Mouse (Mus musculus) liver, embryonic 11.5 days (tissue): ENCODE results near the gene Ubl4b. TPM values are rescaled to one million over a fixed set of nuclear protein-coding genes. Genes with fewer than 3 reads are reported as not detected.
A peak's percentile ranks its signal among the peaks of the same experiment; 100 is the strongest.

Experiments
- ATAC-seq: fragments of 200-750 bp; cut with Nextera tagmentation; replicated peaks from 2 replicates; pipeline ENCODE4 v1.8.0; 2017; ENCODE audit warnings: moderate number of reproducible peaks, mild to moderate bottlenecking, moderate TSS enrichment, moderate library complexity; ENCODE audit not compliant: low FRiP score
- DNase-seq: peaks from one replicate; pipeline ENCODE4 v3.0.0-alpha.2; 2017; ENCODE audit warnings: low spot score
- H3K27ac ChIP-seq: fragments of 300-500 bp; sonication (generic); 2 replicates; pipeline ENCODE4 v1.5.1; 2014; ENCODE audit warnings: mild to moderate bottlenecking, low read depth, low read length, control low read depth
- H3K27me3 ChIP-seq: fragments of 300-500 bp; sonication (generic); replicated peaks from 2 replicates; pipeline ENCODE4 v1.6.1; 2014; ENCODE audit warnings: low read length, mixed read lengths; ENCODE audit not compliant: control insufficient read depth, insufficient read depth
- H3K36me3 ChIP-seq: fragments of 300-500 bp; sonication (generic); 2 replicates; pipeline ENCODE4 v1.6.1; 2014; ENCODE audit warnings: mild to moderate bottlenecking, low read length, moderate library complexity, mixed read lengths; ENCODE audit not compliant: control insufficient read depth, insufficient read depth
- H3K4me1 ChIP-seq: fragments of 300-500 bp; sonication (generic); replicated peaks from 2 replicates; pipeline ENCODE4 v1.6.1; 2014; ENCODE audit warnings: low read length, mixed read lengths; ENCODE audit not compliant: control insufficient read depth, insufficient read depth
- H3K4me2 ChIP-seq: fragments of 300-500 bp; sonication (generic); 2 replicates; pipeline ENCODE4 v1.6.1; 2014; ENCODE audit warnings: mild to moderate bottlenecking, control low read depth, moderate library complexity
- H3K4me3 ChIP-seq: fragments of 300-500 bp; sonication (generic); 2 replicates; pipeline ENCODE4 v1.5.1; 2014; ENCODE audit warnings: low read depth, low read length, control low read depth
- H3K9ac ChIP-seq: fragments of 300-500 bp; sonication (generic); 2 replicates; pipeline ENCODE4 v1.6.1; 2014; ENCODE audit warnings: low read depth, low read length, control low read depth
- H3K9me3 ChIP-seq: fragments of 300-500 bp; sonication (generic); 2 replicates; pipeline ENCODE4 v1.6.1; 2016; ENCODE audit warnings: low read length, inconsistent platforms, mixed read lengths; ENCODE audit not compliant: control insufficient read depth
- WGBS: fragments of 180-500 bp; shearing (Covaris S2); extraction: QIAGEN DNeasy Blood & Tissue Kit; methylation state at CpG from one replicate; pipeline ENCODE4 v1.1.7; 2014; 5-methylcytosine and 5-hydroxymethylcytosine counted together
- polyA plus RNA-seq: library from polyadenylated mRNA; unstranded; fragments of >200 nt; fragmentation: Nextera tagmentation; extraction: Ambion mirVana; gene quantifications from 2 replicates; pipeline ENCODE4 v1.2.1, GENCODE M21; 2014

Gene Ubl4b
- polyA plus RNA-seq, 1 experiment from 2014 or later = not detected

DNA sequence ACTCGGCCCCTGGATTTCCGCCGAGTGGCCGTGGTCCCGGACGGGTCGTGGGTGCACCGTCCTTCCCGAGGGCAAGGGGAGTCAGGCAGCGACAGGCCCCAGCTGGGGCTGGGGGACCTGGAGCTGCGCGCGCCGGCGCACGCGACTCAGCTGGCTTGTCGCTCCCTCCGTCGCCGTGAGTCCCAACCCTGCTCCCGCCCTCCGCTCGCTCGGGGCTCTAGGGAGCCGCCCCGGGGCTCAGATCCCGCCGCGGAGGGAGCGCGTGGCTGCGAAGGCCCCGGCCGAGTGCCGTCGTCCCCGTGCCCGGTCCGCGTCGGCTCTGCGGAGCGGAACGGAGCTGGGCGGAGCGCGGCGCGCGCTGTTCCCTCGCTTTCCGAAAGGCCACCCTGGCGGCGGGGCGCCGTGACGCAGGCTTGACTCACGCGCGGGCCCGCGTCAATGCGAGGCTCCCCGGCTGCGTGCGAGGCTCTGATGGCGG, 37.2 kb downstream of the Ubl4b start, which contains the start of gene Slc6a17:
Gene Slc6a17, minus strand, starts transcription at position 388 of the 478 bp plus-strand sequence.
- H3K36me3 ChIP-seq = no peaks in the 10 kb centered on the region
- H3K27ac ChIP-seq = no peak within 1 kb of the TSS
- WGBS = under 1% methylated on average over 66 of the region's 68 CpGs
- peak within 1 kb of the TSS; percentile 45 for H3K4me3 ChIP-seq
- no peaks in the 10 kb centered on the region for H3K9me3 ChIP-seq
- H3K4me1 ChIP-seq = no peaks in the 10 kb centered on the region
- H3K4me2 ChIP-seq = peak within 1 kb of the TSS; percentile 78
- DNase-seq (peak; percentile 52), ATAC-seq (0 out of 2 replicates have a peak, but pooled peaks have one; percentile 45)
- peaks cover 45% of the 10 kb centered on the region for H3K27me3 ChIP-seq
- H3K9ac ChIP-seq = no peak within 1 kb of the TSS

DNA sequence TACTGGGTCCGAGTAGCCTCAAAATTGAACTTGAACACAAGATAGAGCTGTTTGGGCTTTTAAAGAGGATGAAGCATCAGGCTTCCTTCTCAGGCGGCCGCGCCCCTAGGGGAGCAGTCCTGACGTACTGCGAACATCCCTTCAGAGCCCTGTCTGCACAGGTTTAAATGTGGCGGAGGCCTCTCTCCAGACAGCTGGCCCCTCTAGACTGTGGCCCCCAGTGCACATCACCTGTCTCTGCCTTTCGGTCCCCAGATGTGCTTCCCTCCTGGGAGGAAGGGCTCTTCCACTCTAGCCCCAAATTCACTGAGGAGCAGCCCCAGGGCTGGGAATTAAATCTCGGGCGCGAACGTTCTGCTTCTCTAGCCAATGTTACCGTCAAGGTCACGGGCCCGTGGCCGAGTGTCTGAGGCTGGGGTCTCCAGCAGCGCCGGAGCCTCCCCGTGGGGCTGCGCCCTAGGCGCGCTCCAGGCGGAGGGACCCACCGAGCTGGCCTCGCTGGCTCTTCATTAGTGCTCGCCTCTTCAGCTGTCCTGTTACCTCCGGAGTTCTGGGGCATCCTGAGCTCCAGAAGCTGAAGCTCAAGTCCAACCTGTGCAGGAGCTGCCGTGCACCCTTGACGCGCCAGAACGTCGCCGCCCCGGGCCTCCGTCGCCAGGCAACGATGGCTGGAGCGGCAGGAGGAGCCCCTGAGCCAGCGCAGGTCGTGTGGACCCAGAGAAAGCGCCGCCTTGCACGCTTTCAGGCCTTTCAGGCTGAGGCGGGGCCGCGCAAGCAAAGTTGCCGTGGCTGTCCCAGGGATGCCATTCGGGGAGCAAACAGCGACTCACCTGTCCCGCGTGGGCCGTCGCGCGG, 37.9 kb downstream of the Ubl4b start:
- ATAC-seq (no peak), DNase-seq (peak; percentile 53)
- H3K4me3 ChIP-seq = peak overlapping the region; percentile 45
- H3K36me3 ChIP-seq = no peaks in the 10 kb centered on the region
- H3K27ac ChIP-seq = no peak overlapping the region
- no peaks in the 10 kb centered on the region for H3K9me3 ChIP-seq
- WGBS = 6% methylated on average over 55 of the region's 55 CpGs
- peaks cover 45% of the 10 kb centered on the region for H3K27me3 ChIP-seq
- H3K4me1 ChIP-seq = no peaks in the 10 kb centered on the region
- H3K4me2 ChIP-seq = peak overlapping the region; percentile 78
- no peak overlapping the region for H3K9ac ChIP-seq

DNA sequence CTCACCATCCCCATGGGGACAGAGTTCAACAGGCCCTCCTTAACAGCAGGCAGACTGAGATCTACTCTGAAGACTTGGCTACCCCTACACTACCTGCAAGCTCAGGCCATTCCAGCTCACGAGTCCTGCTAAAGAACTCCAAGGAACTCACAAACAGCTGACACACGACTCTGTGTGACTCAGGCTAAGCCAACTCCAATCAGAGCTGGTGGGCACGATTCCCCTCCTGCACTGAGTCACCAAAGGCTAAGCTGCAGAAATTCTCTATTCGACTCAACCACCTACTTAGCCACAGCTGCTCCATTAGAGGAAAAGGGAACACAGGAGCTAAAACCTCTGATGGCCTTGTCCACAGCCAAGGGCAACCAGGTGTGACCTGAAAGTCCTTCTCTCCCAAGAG, 38.9 kb downstream of the Ubl4b start:
- 65% methylated on average over 4 of the region's 4 CpGs for WGBS
- ATAC-seq = no peak
- Histone ChIP-seq H3K27ac (no peak overlapping the region), H3K4me1 (no peaks in the 10 kb centered on the region), H3K4me3 (no peak overlapping the region), H3K36me3 (no peaks in the 10 kb centered on the region), H3K4me2 (no peak overlapping the region), H3K27me3 (peaks cover 42% of the 10 kb centered on the region), H3K9me3 (no peaks in the 10 kb centered on the region), H3K9ac (no peak overlapping the region)
- no peak for DNase-seq

DNA sequence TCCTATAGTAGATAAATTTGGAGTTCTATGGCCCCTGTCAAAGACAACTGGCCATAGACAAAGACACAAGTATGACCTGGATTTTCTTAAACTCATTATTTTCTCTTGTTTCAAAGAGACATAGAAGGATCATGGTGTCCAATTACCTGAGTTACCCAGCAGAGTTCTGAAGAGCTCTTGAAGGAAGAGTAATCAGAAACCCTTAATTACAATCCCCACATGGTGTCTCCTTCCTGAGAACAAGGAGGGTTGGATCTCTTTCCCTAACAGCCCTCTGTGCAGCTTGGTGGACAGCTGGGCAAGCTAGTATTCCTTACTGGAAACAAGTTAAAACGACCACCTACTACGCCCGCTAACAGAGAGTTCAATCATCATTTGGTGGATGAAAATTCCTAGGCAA, 43.5 kb downstream of the Ubl4b start:
- peaks cover 9% of the 10 kb centered on the region for H3K27me3 ChIP-seq
- no peaks in the 10 kb centered on the region for H3K4me1 ChIP-seq
- 92% methylated on average over 3 of the region's 3 CpGs for WGBS
- H3K27ac ChIP-seq = no peak overlapping the region
- no peaks in the 10 kb centered on the region for H3K9me3 ChIP-seq
- no peak for ATAC-seq
- H3K4me3 ChIP-seq = no peak overlapping the region
- no peak overlapping the region for H3K9ac ChIP-seq
- no peaks in the 10 kb centered on the region for H3K36me3 ChIP-seq
- no peak for DNase-seq
- no peak overlapping the region for H3K4me2 ChIP-seq

DNA sequence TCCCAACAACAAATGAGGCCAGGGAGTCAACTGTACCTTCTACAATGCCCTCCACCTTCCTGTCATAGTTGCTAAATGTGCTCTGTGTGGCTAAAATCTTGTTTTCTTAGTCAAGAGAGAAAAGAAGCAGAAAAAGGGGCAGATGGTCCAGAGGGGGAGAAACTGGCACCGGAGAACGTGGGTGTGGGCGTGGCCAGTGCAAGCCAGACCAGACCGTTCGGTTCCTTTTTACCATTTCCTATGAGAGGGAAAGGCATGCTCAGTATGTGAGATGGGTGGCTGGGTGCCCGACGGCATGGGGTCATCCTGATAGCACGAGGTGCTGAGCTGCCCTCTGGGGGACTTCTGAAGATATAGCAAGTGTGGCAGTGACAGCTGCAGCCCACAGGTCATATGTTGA, 46.2 kb downstream of the Ubl4b start:
- Histone ChIP-seq H3K27ac (no peak overlapping the region), H3K9me3 (no peaks in the 10 kb centered on the region), H3K4me1 (no peaks in the 10 kb centered on the region), H3K9ac (no peak overlapping the region), H3K36me3 (no peaks in the 10 kb centered on the region), H3K4me2 (no peak overlapping the region), H3K4me3 (no peak overlapping the region), H3K27me3 (no peaks in the 10 kb centered on the region; the same call in 1 of the 2 replicates)
- DNase-seq = no peak
- no peak for ATAC-seq
- WGBS = 62% methylated on average over 8 of the region's 8 CpGs

DNA sequence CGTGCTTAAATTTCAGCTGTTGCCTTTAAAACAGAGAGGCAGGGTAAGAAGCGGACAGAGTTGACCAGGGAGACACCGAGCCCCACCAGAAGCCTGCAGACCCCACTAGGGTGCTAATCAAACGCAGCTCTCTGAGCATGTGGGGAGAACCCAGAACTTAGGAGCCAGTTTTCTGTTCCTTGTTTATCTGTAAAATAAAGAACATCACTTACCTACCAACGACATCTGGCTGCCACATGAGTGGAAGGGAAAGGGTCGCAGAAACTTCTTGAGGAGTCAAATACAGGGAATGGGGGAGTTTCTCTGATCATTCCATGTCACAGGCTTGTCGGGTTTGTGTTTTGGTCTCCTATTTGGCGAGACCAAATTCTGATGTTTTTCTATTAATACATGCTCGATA, 46.9 kb downstream of the Ubl4b start:
- H3K4me1 ChIP-seq = no peaks in the 10 kb centered on the region
- 71% methylated on average over 9 of the region's 9 CpGs for WGBS
- no peaks in the 10 kb centered on the region; the same call in 1 of the 2 replicates for H3K27me3 ChIP-seq
- H3K9ac ChIP-seq = no peak overlapping the region
- no peak for DNase-seq
- H3K4me2 ChIP-seq = no peak overlapping the region
- H3K27ac ChIP-seq = no peak overlapping the region
- no peak overlapping the region for H3K4me3 ChIP-seq
- no peaks in the 10 kb centered on the region for H3K36me3 ChIP-seq
- no peaks in the 10 kb centered on the region for H3K9me3 ChIP-seq
- no peak for ATAC-seq

DNA sequence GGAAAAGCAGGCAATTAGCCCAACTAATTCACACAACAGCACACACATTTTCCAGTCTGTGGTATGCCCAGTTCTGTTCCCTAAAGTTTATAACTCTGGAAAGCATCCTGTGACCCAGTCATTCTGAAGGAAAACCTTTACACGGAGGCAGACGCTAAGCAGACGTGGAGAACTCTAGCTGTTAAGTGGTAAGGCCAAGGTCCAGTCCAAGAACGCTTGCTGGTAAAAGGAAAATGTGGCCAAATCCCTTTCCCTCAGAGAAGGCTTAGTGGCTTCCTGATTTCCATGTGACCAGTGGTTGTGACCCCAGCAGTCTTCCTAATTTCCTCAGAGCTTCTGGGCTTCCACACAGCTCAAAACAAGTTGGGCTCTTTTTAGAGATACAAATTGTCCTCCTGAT, 48.3 kb downstream of the Ubl4b start:
- Histone ChIP-seq H3K4me3 (no peak overlapping the region), H3K9me3 (no peaks in the 10 kb centered on the region), H3K4me2 (no peak overlapping the region), H3K27me3 (no peaks in the 10 kb centered on the region), H3K27ac (no peak overlapping the region), H3K9ac (no peak overlapping the region), H3K36me3 (no peaks in the 10 kb centered on the region), H3K4me1 (no peaks in the 10 kb centered on the region)
- no peak for ATAC-seq
- no peak for DNase-seq
- 80% methylated on average over 4 of the region's 4 CpGs for WGBS

DNA sequence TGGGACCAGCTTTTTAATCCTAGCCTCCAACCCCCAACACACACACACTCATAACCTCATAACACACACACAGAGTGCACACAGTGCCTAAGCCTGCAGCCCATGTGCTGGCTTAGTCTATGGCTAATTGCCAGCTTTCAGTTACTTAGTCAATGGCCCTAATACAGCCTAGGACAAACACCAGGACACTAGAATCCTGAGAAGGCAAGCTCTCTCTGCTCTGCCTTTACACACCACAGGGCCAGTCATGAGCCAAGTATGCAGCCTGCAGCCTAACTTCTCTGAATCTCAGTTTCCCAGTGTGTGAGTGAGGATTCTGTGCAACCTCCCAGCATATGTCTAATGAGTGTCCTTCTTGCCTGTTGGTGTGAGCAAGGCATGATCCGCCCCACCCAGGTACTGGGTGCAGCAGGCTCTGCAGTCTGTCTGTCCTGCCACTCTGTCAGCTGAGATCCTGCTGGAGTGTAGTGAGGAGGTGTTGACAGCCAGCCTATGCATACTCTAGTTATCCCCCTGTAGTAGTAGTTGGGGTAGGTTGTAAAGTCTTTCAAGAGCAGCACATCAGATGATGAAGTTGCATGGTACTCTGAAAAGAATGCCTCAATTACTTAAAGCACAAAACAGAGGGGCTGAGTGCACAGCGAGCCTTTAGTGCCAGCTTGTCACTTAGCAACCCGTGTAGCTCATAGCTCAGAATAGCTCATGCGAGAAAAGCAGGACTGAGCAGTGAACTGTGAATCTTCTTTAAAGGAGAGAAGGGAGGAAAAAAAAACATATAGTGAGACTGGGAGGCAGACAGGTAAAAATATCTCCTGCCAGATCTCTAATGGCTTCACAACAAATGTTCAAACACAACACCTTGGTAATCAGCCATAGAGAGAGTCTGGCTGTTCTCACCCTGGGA, 49.2 kb downstream of the Ubl4b start:
- Histone ChIP-seq H3K36me3 (no peaks in the 10 kb centered on the region), H3K27me3 (no peaks in the 10 kb centered on the region), H3K27ac (no peak overlapping the region), H3K4me1 (no peaks in the 10 kb centered on the region), H3K4me3 (no peak overlapping the region), H3K9ac (no peak overlapping the region), H3K4me2 (no peak overlapping the region), H3K9me3 (no peaks in the 10 kb centered on the region)
- WGBS = 70% methylated on average over 4 of the region's 4 CpGs
- ATAC-seq (no peak), DNase-seq (no peak)
